In genomic region chr3:118465611-118466010, GRCm38 (mm10) we compare ENCODE assay signal across 26 mouse cellular contexts.
"Had no signal": no experiment of that assay in that cellular context is flagged by ENCODE, and none has a peak within 500 bp of the region (broad histone marks: within the 10 kb centered on the region; RNA-seq: fewer than 3 reads in every experiment).

No protein-coding gene starts in this region.

- H3K36me3 ChIP-seq: heart, embryonic 13.5 days; heart, embryonic 15.5 days; hindbrain, embryonic 15.5 days; kidney, embryonic 15.5 days; limb, embryonic 13.5 days; limb, embryonic 15.5 days; liver, embryonic 12.5 days had no signal

- H3K27me3 ChIP-seq: heart, embryonic 13.5 days; heart, embryonic 15.5 days; hindbrain, embryonic 13.5 days; hindbrain, embryonic 15.5 days; kidney, embryonic 15.5 days; limb, embryonic 13.5 days; limb, embryonic 15.5 days; liver, embryonic 12.5 days had no signal

- H3K4me3 ChIP-seq: heart, adult 2 months; heart, embryonic 13.5 days; heart, embryonic 15.5 days; hindbrain, embryonic 13.5 days; hindbrain, embryonic 15.5 days; kidney, embryonic 15.5 days; limb, embryonic 13.5 days; limb, embryonic 15.5 days; liver, embryonic 12.5 days had no signal

- H3K9ac ChIP-seq: heart, embryonic 13.5 days; heart, embryonic 15.5 days; hindbrain, embryonic 13.5 days; hindbrain, embryonic 15.5 days; kidney, embryonic 15.5 days; limb, embryonic 13.5 days; limb, embryonic 15.5 days; liver, embryonic 12.5 days; liver, embryonic 14.5 days had no signal

- DNase-seq: gastrocnemius, postnatal 14 days; gastrocnemius, postnatal 36 days; heart, adult 11 months; heart, adult 2 months; heart, postnatal 14 days; heart, postnatal 36 days; kidney, adult 11 months; kidney, adult 2 months; kidney, adult 9 months; kidney, postnatal 14 days; kidney, postnatal 36 days; layer of hippocampus, postnatal 36 days; left cerebral cortex, postnatal 4 days had no signal

- H3K4me2 ChIP-seq: heart, embryonic 11.5 days; heart, embryonic 13.5 days; heart, embryonic 15.5 days; hindbrain, embryonic 13.5 days; hindbrain, embryonic 15.5 days; kidney, embryonic 15.5 days; limb, embryonic 13.5 days; limb, embryonic 15.5 days; liver, embryonic 12.5 days had no signal

- H3K4me1 ChIP-seq: heart, embryonic 13.5 days; heart, embryonic 15.5 days; hindbrain, embryonic 15.5 days; kidney, embryonic 15.5 days; limb, embryonic 13.5 days; limb, embryonic 15.5 days; liver, embryonic 12.5 days had no signal

- H3K9me3 ChIP-seq: heart, embryonic 13.5 days; heart, embryonic 15.5 days; hindbrain, embryonic 13.5 days; hindbrain, embryonic 15.5 days; kidney, embryonic 15.5 days; limb, embryonic 13.5 days; limb, embryonic 15.5 days; liver, embryonic 12.5 days had no signal

- H3K27ac ChIP-seq: heart, adult 2 months; heart, embryonic 13.5 days; heart, embryonic 15.5 days; hindbrain, embryonic 13.5 days; hindbrain, embryonic 15.5 days; hindbrain, postnatal 0 days; kidney, embryonic 15.5 days; kidney, postnatal 0 days; limb, embryonic 13.5 days; limb, embryonic 15.5 days; liver, embryonic 12.5 days; liver, embryonic 14.5 days had no signal

- ATAC-seq: hindbrain, postnatal 0 days; intestine, embryonic 16.5 days; liver, embryonic 12.5 days had no signal
